Mouse (Mus musculus) testis, adult 2 months (tissue): Measurements from ENCODE around the gene Ganc. TPM values are rescaled to one million over a fixed set of nuclear protein-coding genes. Genes with fewer than 3 reads are reported as not detected.

Source experiments
- H3K27ac ChIP-seq: fragments of 200-500 bp; 2 replicates; pipeline ENCODE4 v1.5.1; 2012; ENCODE audit warnings: low read depth, low read length; ENCODE audit not compliant: control insufficient read depth, insufficient read depth
- H3K27me3 ChIP-seq: fragments of 200-500 bp; 2 replicates; pipeline ENCODE4 v1.6.1; 2012; ENCODE audit warnings: mild to moderate bottlenecking, low read length, moderate library complexity; ENCODE audit not compliant: control insufficient read depth, insufficient read depth
- H3K36me3 ChIP-seq: fragments of 200-500 bp; 2 replicates; pipeline ENCODE4 v1.6.1; 2012; ENCODE audit warnings: mild to moderate bottlenecking, low read length; ENCODE audit not compliant: control insufficient read depth, insufficient read depth
- H3K4me1 ChIP-seq: fragments of 200-500 bp; 2 replicates; pipeline ENCODE4 v1.6.1; 2012; ENCODE audit warnings: low read length; ENCODE audit not compliant: control insufficient read depth, insufficient read depth
- H3K4me3 ChIP-seq: fragments of 200-500 bp; 2 replicates; pipeline ENCODE4 v1.5.1; 2012; ENCODE audit warnings: low read depth, mild to moderate bottlenecking, low read length, moderate library complexity, mixed read lengths; ENCODE audit not compliant: control insufficient read depth
- CTCF ChIP-seq: fragments of 200-500 bp; IDR thresholded peaks from 2 replicates; pipeline ENCODE4 v1.5.1; 2012; ENCODE audit warnings: low read depth, mild to moderate bottlenecking, inconsistent platforms, low read length, moderate library complexity; ENCODE audit not compliant: control insufficient read depth, insufficient read depth, insufficient replicate concordance
- POLR2A ChIP-seq: fragments of 200-500 bp; IDR thresholded peaks from 2 replicates; pipeline ENCODE4 v1.6.1; 2012; ENCODE audit warnings: low read depth, mild to moderate bottlenecking, inconsistent platforms, low read length, moderate library complexity; ENCODE audit not compliant: control insufficient read depth
- polyA plus RNA-seq: library from polyadenylated mRNA; depleted of rRNA; stranded (reverse); fragments of >200 nt; gene quantifications from 2 replicates; pipeline ENCODE4 v1.2.3, GENCODE M21; 2012; rRNA removed

The Ganc gene
- polyA plus RNA-seq, 1 experiment, result 7.2 TPM

- no peak overlapping the region for H3K27ac ChIP-seq
- TF ChIP-seq CTCF (no peak), POLR2A (no peak)
- H3K36me3 ChIP-seq, result no peaks in the 10 kb centered on the region
- peaks cover 6% of the 10 kb centered on the region; the same call in 1 of the 2 replicates for H3K4me1 ChIP-seq
- H3K27me3 ChIP-seq, result no peaks in the 10 kb centered on the region
- no peak overlapping the region for H3K4me3 ChIP-seq
These were observed 97.6 kb downstream of the Ganc start for GRCm38 (mm10) chr2:120501136-120501918.

- peaks cover 6% of the 10 kb centered on the region; the same call in 1 of the 2 replicates for H3K4me1 ChIP-seq
- no peaks in the 10 kb centered on the region for H3K27me3 ChIP-seq
- no peaks in the 10 kb centered on the region for H3K36me3 ChIP-seq
- H3K4me3 ChIP-seq, result no peak overlapping the region
- TF ChIP-seq CTCF (no peak), POLR2A (no peak)
- no peak overlapping the region for H3K27ac ChIP-seq
These were observed 98.4 kb downstream of the Ganc start for GRCm38 (mm10) chr2:120501931-120502604.

- no peak for TF ChIP-seq CTCF
- TF ChIP-seq POLR2A, result no peak
- Histone ChIP-seq H3K27ac (no peak overlapping the region), H3K36me3 (no peaks in the 10 kb centered on the region), H3K27me3 (no peaks in the 10 kb centered on the region), H3K4me3 (no peak overlapping the region), H3K4me1 (peaks cover 6% of the 10 kb centered on the region; the same call in 1 of the 2 replicates)
These were observed 98.9 kb downstream of the Ganc start for GRCm38 (mm10) chr2:120502605-120502990.

- Histone ChIP-seq H3K4me1 (peaks cover 6% of the 10 kb centered on the region; the same call in 1 of the 2 replicates), H3K4me3 (no peak overlapping the region), H3K36me3 (no peaks in the 10 kb centered on the region), H3K27ac (no peak overlapping the region), H3K27me3 (no peaks in the 10 kb centered on the region)
- TF ChIP-seq CTCF, result no peak
- no peak for TF ChIP-seq POLR2A
These were observed 99.4 kb downstream of the Ganc start for GRCm38 (mm10) chr2:120503094-120503493.

GRCm38 (mm10) chr2:120503992-120504391, 100.3 kb downstream of the Ganc start:
- no peak overlapping the region for H3K27ac ChIP-seq
- H3K36me3 ChIP-seq, result no peaks in the 10 kb centered on the region
- peaks cover 6% of the 10 kb centered on the region; the same call in 1 of the 2 replicates for H3K4me1 ChIP-seq
- no peaks in the 10 kb centered on the region for H3K27me3 ChIP-seq
- no peak overlapping the region for H3K4me3 ChIP-seq
- TF ChIP-seq POLR2A (no peak), CTCF (no peak)

Other genes with a start within 250 kb of the Ganc start
- gene Ehd4, start 249.3 kb upstream of the Ganc start, polyA plus RNA-seq, result 3.4 and 5.8 TPM in 2 replicates
- 0.68 and 1.1 TPM in 2 replicates for gene Pla2g4e, start 158.6 kb upstream of the Ganc start, polyA plus RNA-seq
- gene Pla2g4d, start 114.7 kb upstream of the Ganc start, polyA plus RNA-seq, result 5.8 and 6.2 TPM in 2 replicates
- 0.20 and 0.31 TPM in 2 replicates for gene Pla2g4f, start 89.7 kb upstream of the Ganc start, polyA plus RNA-seq
- gene Vps39, start 50.8 kb upstream of the Ganc start, polyA plus RNA-seq, result 10.6 and 11.4 TPM in 2 replicates
- 6.7 and 7.2 TPM in 2 replicates for gene Tmem87a, start 217 bp downstream of the Ganc start, polyA plus RNA-seq
- gene Capn3, start 52.1 kb downstream of the Ganc start, polyA plus RNA-seq, result 0.75 and 1.2 TPM in 2 replicates
- 19.7 and 19.8 TPM in 2 replicates for gene Zfp106, start 159.9 kb downstream of the Ganc start, polyA plus RNA-seq
- gene Snap23, start 163.8 kb downstream of the Ganc start, polyA plus RNA-seq, result 9.9 and 14.7 TPM in 2 replicates
- gene Haus2, start 205.5 kb downstream of the Ganc start, polyA plus RNA-seq, result 3.0 and 5.0 TPM in 2 replicates
- 217 and 232 TPM in 2 replicates for gene Lrrc57, start 205.6 kb downstream of the Ganc start, polyA plus RNA-seq
- 26.9 and 28.7 TPM in 2 replicates for gene Stard9, start 225.2 kb downstream of the Ganc start, polyA plus RNA-seq